Comparison of ENCODE assay signal across 22 mouse cellular contexts in genomic region chr5:126186111-126186510, GRCm38 (mm10).
"Had no signal": no experiment of that assay in that cellular context is flagged by ENCODE, and none has a peak within 500 bp of the region (broad histone marks: within the 10 kb centered on the region; RNA-seq: fewer than 3 reads in every experiment).

No protein-coding gene starts in this region.

- ATAC-seq: liver, postnatal 0 days; lung, postnatal 0 days; midbrain, embryonic 13.5 days; midbrain, embryonic 16.5 days had no signal

- DNase-seq: liver, postnatal 0 days; lung, adult 2 months; lung, postnatal 14 days; lung, postnatal 36 days; right cerebral cortex, adult 18-20 months; right cerebral cortex, postnatal 25 days; right cerebral cortex, postnatal 4 days; spleen, adult 18-20 months; thymus, adult 18-20 months; thymus, postnatal 14 days; thymus, postnatal 36 days had no signal

- H3K9me3 ChIP-seq: liver, embryonic 15.5 days; lung, embryonic 15.5 days; midbrain, embryonic 13.5 days; neural tube, embryonic 13.5 days; neural tube, embryonic 15.5 days had no signal

- H3K27ac ChIP-seq: liver, embryonic 15.5 days; lung, embryonic 15.5 days; macrophage; midbrain, embryonic 13.5 days; neural tube, embryonic 13.5 days; neural tube, embryonic 15.5 days had no signal

- H3K27me3 ChIP-seq: liver, embryonic 15.5 days; lung, embryonic 15.5 days; megakaryocyte, embryonic 14.5 days; midbrain, embryonic 13.5 days; neural tube, embryonic 13.5 days; neural tube, embryonic 15.5 days had no signal

- H3K36me3 ChIP-seq: liver, embryonic 15.5 days; lung, embryonic 15.5 days; midbrain, embryonic 13.5 days; neural tube, embryonic 13.5 days; neural tube, embryonic 15.5 days had no signal

- H3K4me2 ChIP-seq: liver, embryonic 15.5 days; lung, embryonic 15.5 days; midbrain, embryonic 11.5 days; midbrain, embryonic 13.5 days; neural tube, embryonic 13.5 days; neural tube, embryonic 15.5 days had no signal

- H3K4me1 ChIP-seq: liver, embryonic 15.5 days; lung, embryonic 15.5 days; megakaryocyte, embryonic 14.5 days; neural tube, embryonic 15.5 days had no signal

- H3K9ac ChIP-seq: liver, embryonic 15.5 days; liver, postnatal 0 days; lung, embryonic 15.5 days; midbrain, embryonic 13.5 days; neural tube, embryonic 13.5 days; neural tube, embryonic 15.5 days had no signal

- H3K4me3 ChIP-seq: liver, embryonic 15.5 days; lung, embryonic 15.5 days; megakaryocyte, embryonic 14.5 days; midbrain, embryonic 13.5 days; myocyte; neural tube, embryonic 13.5 days; neural tube, embryonic 15.5 days had no signal
